Mouse (Mus musculus): ENCODE measurements around the gene Plcb1.

- no peak for TF ChIP-seq TAL1 (IDR thresholded peaks at IDR 0.05; ENCODE audit: low read length)
- TF ChIP-seq GATA1 (IDR thresholded peaks at IDR 0.05; ENCODE audit: low read length) = no peak
These were observed 429.0 kb downstream of the Plcb1 start for GRCm38 (mm10) chr2:135214746-135215448.
